Mouse (Mus musculus) embryonic fibroblast, embryonic 13.5 days (primary cell): ENCODE data around the gene Brpf3.

Source experiments
- CTCF ChIP-seq: IDR thresholded peaks from 2 replicates; pipeline ENCODE4 v1.5.1; 2011; ENCODE audit warnings: mild to moderate bottlenecking, control low read depth, low read length, moderate library complexity, borderline replicate concordance; ENCODE audit not compliant: insufficient read depth
- POLR2A ChIP-seq: IDR thresholded peaks from 2 replicates; pipeline ENCODE4 v1.6.1; 2011; ENCODE audit warnings: low read depth, mild to moderate bottlenecking, control low read depth, low read length, moderate library complexity

DNA sequence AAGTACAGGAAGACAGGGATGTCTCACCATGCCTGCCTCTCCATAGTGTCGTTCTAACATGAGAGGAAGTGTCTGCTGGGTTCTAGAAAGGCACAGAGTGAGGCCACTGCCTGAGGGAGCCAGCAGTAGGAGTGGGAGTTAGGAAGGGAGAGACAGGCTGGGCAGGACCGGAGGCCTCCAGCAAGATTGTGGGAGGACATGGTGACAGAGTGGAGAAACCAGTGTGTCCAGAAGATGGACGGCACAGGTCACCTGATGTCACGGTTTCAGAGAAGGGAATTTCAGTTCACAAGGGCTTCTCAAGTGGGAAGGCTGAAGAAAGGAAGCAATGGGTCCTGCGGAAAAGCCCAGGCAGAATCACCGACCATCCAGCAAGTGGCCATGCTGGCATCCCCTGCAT, 63.6 kb downstream of the Brpf3 start:
- TF ChIP-seq POLR2A (no peak), CTCF (no peak)
